Mouse (Mus musculus) spleen, postnatal 4 days (tissue): ENCODE data around the gene Huwe1.

Source experiments
- DNase-seq, 2 experiments: peaks; one replicate each; pipeline ENCODE4 v3.0.0; 2022; ENCODE audit warnings: low spot score in 2 of 2

Gene Huwe1

GRCm38 (mm10) chrX:151951181-151951580 is 150.6 kb downstream of the Huwe1 start:
- no peak for DNase-seq
